Mouse (Mus musculus): Measurements from ENCODE around the gene Slc5a5.

DNA sequence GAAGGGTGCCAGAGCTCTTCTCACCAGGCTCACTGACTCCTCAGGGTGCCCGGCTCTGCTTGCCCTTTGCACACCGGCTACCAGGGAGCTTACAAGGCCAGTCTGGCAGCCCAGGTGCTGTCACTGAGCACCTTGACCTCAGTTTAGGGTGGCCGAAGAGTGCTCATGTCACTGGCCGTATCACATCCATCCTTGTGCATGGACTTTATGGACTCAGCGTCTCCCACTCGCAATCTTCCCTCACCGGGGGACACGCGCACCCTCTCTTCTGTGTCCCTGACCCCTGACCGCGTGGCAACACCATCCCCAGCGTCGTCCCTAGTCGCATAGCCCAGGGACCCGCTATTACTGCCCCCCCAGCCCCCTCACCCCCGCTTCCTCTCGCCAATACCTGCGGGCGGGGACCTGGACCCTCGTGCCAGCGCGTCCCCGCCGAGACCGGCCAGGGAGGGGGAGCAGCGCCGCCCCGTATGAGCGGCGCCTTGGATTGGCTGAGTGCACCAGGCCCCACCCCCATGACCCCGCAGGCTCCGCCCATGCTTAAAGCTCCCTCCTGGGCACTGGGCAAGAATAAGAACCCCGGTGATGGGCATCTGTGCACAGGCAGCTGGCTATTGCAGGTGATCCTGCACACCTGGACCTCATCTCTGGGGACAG lies 35.9 kb downstream of the Slc5a5 start:
- TF ChIP-seq CTCF (IDR thresholded peaks at IDR 0.05; ENCODE audit: control insufficient read depth, insufficient read depth, insufficient read length), result no peak
- no peak for TF ChIP-seq MYOD1 (IDR thresholded peaks at IDR 0.05; ENCODE audit: control insufficient read depth, insufficient read length, low read depth)
- TF ChIP-seq MAX (IDR thresholded peaks at IDR 0.05), result no peak
- no peak for TF ChIP-seq USF1 (IDR thresholded peaks at IDR 0.05; ENCODE audit: low read depth)
- no peak for TF ChIP-seq CEBPB (IDR thresholded peaks at IDR 0.05; ENCODE audit: low read depth)
- TF ChIP-seq MYOG (IDR thresholded peaks at IDR 0.05; ENCODE audit: control insufficient read depth, extremely low read depth, insufficient read length), result no peak
- no peak for TF ChIP-seq FOSL1 (IDR thresholded peaks at IDR 0.05; ENCODE audit: insufficient read depth, low read length, poor library complexity, severe bottlenecking)
